Mouse (Mus musculus) spleen, postnatal 10 days (tissue): ENCODE measurements around the gene Dnajc19.
"Not testable (repeated sequence)": the region's sequence is repeated elsewhere in the genome, so short reads cannot be mapped to it uniquely, and the experiment has no call there.

Source experiments
- DNase-seq, 2 experiments: peaks; one replicate each; pipeline ENCODE4 v3.0.0; 2021 to 2022; ENCODE audit warnings: low spot score in 2 of 2

Dnajc19 gene

DNA sequence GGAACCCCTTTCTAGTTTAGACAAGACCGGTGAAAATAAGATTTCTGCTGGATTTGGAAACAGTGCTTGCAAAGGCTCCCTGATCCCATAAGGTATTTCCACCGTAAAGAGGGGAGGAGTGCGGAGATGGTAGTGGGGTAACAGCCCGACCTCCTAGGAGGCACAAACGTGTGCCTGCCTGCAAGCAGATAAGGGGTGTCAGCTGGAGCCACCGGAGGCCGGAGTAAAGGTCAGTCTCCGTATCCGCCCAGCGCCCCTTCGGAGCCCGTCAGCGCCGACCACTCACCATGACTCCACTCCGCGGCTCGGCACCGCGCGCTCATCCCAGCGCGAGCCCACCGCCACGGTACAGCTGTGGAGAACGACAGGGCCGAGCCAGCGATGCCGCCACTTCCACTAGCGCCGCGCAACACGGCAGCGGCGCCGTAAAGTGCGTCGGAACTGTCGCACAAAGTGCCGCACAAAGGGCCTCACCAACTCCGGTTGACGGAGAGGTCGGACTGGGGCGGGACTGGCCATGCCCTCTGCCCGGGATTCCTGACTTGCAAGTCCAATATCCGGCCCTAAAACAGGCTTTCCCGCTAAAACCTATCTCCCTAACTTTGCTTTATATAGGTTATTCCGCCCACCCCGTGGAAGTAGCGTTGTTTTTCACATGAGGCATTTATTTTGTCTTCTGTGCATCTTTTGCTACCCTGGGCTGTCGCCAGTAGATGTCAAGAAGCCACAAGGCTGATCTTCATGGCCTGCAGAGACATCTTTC lies at the start of gene Dnajc19:
TSS of gene Dnajc19 (minus strand) at position 422 of the 763 bp plus-strand sequence.
- peak; percentile 93 to 95 for DNase-seq

DNA sequence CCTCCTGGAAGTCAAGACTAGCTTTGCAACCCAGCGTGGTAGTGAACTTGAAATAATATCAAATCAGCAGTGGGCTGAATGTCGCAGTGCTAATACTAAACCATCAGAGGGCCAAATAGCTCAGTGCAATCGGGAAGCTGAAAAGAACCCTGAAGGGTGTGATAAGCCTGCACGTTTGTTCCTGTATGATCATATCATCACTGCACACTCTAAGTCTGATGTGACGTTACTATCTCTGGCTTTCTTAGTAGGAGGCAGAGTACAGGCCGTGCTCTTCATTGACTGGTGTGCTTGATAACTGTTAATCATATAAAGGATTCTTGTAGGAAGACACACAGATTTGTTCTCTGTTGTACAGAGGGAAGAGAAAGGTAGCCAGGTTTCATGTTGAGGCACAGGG lies 48.8 kb upstream of the Dnajc19 start:
- DNase-seq: no peak

DNA sequence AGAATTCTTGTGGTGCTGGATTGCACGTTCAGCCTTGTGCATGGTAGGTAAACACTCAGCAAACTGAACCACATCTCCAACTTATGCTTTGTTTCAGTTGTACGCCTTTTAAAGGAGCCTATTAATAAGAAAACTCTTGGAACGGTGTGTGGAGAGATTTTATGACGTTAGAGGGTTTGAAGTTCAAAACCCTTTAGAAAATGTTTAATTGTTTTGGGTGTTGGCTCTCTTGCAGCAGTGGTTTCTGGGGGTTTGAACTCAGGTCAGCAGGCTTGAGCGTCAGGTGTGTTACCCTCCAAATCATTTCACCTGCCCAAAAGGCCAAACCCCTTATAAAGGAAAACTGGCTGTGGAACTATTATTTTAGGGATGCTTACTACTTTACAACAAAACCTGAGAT lies 40.2 kb upstream of the Dnajc19 start:
- no peak for DNase-seq

DNA sequence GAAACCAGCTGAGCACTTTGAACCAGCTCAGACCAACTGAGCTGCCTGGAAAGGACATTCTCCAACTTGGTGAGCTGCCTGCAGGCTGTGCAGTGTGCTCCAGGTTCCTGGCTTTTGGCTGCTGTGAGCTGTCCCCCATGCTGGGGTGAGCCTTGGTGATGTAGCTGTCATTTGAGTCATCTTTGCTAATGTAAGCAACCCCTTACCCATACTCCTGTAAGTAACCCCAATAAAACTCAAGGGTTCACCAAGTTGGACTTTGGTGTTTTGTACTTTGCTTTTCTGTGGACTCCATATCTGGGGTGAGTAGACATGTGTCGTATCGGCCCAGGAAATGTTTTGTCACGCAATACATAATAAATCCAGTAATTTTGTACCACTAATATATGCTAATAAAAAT lies 39.7 kb upstream of the Dnajc19 start:
- DNase-seq: no peak

DNA sequence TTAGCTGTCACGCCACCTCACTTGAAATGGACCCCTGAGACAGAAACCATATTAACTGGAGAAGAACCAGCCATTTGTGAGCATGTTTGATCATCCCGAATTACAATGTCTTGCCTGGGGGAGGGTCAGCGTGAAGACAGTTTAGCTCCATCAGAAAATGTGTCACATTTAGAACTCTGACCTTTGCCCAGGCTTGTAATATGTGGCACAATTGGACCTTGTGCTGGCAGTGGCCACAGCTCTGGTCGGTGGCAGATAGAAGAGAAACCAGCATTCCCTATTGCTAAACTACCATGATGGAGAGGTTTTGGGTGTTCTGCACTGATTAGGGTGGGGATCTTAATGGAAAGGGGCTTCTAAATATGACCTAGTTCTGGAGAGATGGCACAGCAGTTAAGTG lies 38.7 kb upstream of the Dnajc19 start:
- no peak for DNase-seq

DNA sequence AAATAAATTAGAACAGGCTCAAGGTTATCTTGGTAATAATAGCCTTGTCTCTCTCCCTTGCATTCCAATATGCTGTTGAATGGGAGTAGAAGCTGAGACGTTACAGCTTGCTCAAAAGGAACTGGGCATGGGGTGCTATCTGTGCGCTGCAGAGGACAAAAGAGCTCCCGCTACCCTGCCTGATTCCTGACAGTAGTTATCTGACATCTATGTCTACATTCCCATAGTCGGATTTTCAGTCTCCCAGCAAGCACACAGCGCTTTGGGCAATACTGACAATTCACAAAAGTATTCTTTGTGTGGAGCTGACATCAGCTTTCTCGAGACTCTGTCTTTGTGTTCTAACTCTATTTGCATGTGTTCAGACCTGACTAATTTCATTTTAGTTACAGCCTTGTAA lies 34.7 kb upstream of the Dnajc19 start:
- DNase-seq: no peak

DNA sequence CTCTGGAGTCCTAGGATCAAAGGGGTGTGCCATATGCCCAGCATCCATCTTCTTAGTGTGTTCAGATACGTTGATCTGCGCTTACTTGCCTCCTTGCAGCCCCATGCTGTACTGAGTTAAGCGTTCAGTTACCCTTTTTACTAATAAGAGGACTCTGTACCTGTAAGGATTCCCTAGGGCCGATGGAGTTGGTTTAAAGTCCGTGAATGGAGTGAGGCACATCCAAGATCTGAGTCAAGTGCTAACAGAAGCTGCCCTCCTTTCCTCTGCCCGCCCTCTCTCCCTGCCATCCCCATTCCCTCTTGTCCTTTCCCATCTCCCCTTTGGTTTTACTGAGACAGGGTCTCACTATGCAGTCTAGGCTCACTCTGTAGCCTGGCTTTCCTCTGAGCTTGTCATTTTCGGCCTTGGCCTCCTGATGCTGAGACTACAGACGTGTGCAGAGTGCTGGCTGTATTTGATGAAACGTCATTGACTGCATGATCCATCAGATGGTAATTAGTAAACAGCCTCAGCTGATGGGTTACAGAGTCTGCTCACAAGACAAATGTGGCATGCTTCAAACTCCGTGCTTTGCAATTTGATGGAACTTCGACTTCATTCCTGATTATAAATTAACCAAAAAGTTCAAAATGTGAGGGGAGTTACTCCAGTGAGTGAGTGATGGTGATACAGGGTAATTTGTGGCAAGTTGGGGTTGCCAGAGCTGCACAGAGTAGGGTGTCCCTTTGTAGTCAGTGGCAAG lies 31.0 kb upstream of the Dnajc19 start:
- DNase-seq: no peak

DNA sequence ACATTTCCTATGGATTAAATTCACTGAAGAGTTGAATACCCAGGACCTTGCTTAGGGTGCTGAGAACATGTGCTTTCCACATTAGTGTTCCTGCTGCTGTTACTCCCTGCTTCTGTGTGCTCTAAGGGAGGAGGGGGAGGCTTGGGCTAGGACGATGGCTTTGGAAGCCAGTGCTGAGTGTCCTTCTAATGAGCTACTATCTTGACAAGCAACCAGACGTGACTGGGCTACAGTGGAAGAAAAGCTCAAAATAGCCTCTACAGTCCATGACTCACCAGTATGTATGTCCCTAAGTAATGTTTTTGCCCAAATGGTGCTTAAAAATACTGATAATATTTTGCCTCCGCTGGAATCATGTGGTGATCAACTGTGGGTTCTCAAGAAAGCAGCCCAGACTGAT lies 26.5 kb upstream of the Dnajc19 start:
- DNase-seq: no peak

DNA sequence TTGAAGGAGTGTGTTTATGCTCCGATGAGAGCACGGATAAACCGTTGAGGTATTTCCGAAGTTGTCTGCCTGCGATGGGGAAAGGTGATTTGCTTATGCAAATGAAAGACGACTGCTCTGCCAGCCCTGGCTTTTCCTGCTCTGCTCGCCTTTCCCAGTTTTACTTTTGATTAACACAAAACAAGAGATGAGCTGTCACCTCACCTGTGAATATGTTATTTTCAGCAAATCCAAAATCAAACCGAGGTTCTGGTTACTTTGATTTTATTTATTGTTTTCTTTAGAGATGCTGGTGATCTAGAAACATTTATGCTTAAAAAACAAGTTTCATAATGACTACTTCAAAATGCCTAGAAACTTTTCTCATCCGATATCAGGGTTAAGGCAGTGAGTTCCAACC lies 25.3 kb upstream of the Dnajc19 start:
- DNase-seq: no peak

DNA sequence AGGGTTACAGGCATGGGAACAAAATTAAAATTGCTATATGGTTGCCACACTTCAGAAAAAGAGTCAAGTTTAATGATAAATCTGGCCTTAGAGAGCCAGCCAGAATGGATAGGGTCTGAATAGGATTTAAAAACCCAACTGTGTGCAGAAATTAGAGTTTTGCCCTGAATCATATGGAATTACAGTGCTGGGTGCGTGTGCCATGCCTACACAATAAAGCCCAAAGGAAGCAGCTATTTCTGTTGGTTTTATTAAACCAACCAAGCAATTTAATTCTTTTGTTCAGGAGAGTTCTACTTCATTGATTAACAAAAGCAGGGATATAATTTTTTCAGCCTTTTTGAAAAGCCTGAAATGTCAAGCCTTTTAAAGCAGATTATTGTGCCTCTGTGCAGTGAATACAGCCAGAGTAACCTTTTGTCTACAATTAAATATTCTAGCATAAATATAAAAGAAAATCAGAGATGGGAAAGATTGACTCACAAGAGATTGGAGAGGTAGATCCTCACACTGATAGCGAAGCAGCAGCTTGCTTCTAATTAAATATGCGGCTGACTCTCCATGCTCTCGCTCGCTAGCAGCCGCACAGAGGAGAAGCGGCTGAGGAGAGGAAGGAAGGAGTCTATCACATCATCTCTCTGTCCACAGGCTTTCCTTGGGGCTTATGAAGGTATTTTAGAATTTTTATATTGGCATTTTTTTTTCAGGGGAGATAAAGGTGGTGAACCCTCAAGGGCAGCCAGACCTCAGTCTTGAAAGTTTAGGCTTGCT lies 23.0 kb upstream of the Dnajc19 start:
- no peak for DNase-seq

DNA sequence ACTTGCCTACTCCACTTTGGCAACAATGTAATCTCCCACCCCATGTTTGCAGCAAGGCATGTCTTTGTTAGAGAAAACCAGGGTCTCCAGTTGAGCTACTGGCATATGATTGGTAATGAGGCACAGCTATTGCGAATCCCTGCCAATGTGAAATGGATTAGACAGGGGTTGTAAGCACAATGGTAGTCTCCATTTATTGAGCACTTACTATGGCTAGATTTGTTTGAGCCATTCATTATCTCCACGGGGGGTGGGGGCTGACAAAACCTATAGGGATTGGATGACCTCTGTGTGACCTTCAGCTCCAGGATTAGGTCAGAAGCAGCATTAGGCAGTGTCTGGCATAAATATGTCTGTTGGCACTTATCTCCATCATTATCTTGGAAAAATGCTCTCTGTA lies 21.8 kb upstream of the Dnajc19 start:
- no peak for DNase-seq

DNA sequence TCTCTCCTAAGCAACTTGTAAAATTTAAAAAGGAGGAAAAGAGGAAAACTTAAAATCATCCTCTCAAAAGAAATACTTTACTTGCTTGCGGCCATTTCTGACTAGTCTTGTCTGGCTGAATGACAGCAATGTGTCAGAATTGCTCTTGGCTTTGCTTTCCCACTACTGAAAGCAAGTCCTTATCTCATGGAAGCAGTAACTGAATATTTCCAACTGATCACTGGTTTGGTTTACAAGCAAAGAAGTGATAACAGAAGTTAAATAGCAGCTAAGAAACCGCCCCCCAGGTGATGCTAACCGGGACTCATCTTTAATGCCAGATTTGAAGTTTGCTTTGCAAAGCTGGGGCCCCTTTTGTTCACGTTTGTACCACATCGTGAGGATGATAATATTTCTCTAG lies 2.5 kb upstream of the Dnajc19 start:
- no peak for DNase-seq

DNA sequence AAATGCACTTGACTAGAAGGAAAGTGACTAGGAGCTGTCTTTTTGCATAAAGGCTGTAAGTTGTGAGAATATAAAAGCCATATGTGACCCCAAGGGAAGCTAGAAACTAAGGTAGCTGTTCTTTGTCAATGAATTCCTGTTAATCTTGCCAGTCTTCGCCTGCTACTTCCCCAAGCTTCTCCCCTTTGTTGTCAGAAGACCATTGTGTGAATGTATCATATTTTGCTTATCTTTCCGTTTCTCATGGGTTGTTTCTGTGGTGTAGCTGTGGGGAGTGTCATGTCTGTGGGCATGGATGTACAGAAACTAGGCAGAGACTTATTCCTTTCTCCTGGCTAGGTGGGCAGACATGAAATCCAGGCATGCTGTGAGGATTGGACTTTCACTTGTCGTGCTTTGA lies 808 bp upstream of the Dnajc19 start:
- DNase-seq: no peak

DNA sequence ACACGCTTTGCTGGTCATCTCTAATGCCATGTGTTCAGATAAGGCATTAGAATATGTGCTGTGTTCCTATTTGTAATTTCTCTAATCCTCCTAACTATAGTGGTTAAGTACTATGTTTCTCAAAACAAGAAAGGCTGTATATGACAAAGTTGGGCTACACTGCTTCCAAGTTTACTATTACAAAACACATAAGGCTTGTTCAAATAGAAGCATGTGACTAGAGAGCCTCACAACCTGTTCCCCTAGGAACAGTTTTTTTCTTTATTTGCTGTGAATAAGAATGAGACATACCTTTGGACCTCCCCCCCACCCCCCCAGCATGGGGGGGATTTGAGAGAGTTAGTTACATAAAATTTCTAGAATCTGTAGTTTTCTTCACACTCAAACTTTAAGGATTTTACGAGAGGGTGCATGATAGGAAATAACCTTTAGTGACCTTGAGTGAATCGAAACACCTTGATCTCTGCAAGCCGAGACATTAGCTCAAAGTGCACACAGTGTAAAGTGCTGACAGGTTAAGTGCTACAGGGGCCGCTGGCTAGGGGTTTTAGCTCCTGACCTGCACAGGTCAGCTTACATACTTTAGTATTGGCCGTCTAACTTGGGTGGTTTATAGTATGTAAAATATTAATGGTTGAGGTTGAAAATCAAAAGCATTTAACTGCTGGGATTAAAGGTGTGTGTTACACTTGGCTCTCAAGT lies 4.9 kb downstream of the Dnajc19 start:
- DNase-seq: no peak

DNA sequence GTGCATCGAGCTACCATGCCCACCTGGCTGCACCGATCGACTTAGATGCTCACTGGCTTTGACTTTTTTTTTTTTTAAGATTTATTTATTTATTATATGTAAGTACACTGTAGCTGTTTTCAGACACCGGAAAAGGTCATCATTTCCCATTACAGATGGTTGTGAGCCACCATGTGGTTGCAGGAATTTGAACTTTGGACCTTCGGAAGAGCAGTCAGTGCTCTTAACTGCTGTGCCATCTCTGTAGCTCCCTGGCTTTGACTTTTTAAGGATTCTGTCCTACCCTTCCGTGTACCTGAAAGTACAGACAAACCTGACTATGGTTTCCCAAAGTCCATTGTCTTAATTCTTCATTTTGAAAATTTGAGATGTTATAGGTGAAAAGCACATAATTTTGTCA lies 8.4 kb downstream of the Dnajc19 start:
- DNase-seq: no peak

DNA sequence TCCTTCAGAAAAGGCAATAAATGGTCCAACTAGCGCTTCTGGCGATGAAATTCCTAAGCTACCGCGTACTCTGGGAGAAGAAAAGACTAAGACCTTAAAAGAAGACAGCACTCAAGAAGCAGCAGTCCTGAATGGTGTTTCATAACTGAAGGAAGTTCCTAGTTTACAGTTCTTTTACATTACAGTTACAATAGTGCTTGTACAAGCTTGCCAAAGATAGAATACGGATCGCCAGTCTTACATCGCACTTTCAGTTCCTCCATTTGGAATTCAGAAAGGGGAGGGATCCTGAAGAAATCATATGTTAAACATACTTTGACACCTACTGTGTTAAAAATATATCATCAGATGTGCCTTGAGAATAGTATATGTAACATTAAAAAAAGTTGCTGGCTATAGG lies 12.2 kb downstream of the Dnajc19 start:
- DNase-seq: not testable (repeated sequence)

DNA sequence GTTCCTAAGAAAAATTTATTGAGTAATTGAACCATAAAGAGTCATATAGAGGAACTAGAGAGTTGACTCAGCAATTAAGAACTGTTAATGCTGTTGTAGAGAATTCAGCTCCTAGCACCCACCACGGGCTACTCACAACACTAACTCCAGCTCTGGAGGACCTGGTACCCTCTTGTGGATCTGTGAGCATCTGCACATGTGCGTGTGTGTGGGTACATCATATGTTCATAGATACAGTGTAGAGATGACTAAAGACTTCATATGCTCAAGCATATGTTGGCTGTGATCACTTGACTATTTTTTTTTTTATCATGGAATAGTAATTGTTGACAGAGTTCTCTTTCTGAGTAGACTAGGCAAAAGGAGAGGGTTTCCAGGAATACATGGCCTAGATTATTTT lies 18.8 kb downstream of the Dnajc19 start:
- DNase-seq: no peak

DNA sequence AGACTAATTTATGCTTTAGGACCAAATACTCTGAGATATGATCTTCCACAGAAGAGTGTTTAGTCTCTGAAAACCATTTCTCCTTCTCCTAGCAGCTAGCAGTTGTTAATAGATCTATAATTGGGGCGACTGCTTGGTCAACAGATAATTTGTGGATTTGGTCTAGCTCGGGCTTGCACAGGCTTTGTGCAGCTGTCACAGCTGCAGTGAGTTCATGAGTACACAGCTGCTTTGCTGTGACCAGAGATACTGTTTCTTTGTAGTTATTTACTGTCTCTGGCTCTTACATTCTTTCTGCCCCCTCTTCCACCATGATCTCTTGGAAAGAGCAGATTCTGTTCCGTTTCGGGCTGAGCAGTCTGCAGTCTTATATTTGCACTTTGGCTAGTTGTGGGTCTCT lies 39.1 kb downstream of the Dnajc19 start:
- no peak for DNase-seq

DNA sequence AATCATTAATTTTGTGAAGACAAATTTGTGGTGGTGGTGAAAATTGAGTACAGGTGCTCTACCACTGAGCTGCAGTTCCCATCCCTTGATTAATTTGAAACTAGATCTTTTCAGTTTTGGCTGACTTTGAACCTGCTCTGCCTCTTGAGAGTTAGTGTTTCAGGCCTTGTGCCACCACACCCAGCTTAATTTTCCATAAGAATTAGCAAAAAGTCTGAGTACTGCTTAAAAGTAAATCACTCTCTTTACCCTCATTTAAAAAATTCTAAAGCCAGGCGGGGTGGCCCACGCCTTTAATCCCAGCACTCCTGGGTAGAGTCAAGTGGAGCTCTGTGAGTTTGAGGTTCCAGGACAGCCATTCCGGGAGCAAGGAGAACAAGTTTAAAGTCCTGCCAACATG lies 45.4 kb downstream of the Dnajc19 start:
- DNase-seq: no peak

DNA sequence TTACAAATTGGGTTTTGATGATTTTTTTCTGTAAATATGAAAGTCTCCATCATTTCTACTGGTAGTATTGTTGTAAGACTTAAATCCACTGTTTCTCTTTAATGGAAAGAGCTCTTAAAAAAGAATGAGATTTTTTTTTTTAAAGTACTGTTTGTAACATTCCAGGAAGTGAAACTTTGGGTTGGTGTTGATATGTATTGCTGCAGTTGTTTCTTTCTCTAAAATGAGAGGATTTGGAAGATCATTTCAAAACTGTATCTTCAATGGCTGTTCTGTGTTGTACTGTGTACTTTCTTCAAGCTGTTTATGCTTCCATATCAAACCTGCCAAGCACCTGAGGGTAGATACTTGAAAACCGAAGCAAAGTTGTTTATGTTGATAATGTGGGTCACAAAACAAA lies 46.3 kb downstream of the Dnajc19 start:
- no peak for DNase-seq

DNA sequence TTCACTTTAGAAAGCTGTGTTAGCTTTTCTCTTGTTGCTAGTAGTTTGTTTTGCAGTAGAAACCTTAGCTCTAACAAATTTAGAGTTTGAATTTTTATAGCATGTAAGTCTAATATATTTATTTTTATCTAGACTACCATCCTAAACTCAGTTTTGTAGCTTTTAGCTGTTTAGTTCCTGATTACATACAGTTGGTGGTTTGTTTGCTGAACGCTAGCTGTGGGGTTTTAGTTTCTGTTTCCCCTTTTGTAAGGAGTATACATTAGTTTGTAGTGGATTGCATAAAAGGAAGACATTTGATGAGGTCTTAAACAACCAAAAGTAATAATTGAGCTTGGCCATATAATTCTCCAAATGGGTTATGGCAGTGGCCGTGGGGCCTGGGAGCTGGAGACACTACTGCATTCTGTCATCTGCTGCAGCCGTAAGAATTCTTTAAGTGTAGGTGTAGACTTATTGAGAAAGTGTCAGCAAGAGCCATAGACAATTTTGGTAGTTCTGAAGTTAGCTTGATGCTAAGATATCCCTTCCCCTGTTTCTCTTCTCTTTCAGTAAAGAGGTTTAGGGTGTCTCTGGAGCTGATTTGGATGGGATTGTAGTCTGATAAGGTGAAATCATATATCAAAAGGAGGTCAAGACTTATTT lies 47.3 kb downstream of the Dnajc19 start:
- no peak for DNase-seq

DNA sequence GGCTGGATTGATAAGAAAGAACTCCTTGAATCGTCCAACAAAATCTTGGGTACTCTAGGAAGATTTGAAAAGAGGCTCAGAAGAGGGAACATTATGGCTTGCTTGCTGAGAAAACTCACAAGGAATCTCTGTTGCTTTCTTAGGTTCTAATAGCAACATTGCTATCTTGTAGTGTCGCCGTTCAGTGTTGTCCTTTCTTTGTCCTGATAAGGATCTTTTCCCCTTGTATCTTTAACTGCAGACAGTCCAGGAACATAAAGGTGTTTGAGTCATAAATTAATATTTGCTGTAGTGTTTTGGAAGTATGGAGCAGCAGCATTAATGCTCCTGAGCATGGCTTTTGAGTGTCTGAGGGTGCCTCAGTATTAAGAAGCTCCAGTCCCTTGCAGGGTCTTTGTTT lies 50.5 kb downstream of the Dnajc19 start:
- DNase-seq: no peak
